Mouse (Mus musculus) frontal cortex, postnatal 14 days (tissue): ENCODE results near the gene Phgdh.

ENCODE experiments used
- DNase-seq, 2 experiments: peaks; one replicate each; pipeline ENCODE4 v3.0.0; 2022; ENCODE audit warnings: low spot score in 2 of 2

Phgdh gene

DNA sequence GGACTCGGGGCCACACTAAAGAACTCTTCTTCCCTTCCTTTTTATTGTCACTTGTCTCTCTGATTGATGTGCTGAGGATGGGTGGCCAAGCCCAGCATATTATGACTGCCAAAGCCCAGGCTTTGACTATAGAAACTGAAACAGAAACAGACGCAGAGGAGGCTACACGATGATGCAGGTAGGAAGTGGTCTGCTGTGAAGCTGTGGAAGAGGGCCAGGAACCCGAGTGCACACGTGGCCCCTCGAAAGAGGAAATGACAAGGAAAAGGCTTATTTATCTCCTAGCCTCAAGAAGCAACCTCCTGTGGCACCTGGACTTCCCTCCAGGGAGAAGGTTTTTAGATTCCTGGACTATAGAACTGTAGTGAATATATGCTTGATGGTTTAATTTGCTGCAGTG is 8.3 kb upstream of the Phgdh start:
- DNase-seq: no peak

DNA sequence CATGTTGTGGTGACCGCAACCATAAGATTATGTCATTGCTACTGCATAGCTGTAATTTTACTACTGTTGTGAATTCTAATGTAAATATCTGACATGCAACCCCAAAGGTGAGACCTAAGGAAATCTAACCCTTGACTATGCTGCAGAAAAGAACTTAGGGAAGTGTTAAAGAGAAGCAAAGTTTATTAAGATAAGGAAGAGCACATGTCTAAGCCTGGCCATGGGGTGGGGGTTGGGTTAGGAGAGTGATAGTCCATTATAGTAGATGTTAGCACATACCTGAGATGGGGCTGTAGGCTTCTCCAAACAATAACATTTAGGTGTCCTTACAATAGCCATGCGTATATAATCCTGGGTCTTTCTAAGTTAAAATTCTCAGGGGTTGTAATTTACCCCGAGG is 3.4 kb upstream of the Phgdh start:
- DNase-seq: no peak

DNA sequence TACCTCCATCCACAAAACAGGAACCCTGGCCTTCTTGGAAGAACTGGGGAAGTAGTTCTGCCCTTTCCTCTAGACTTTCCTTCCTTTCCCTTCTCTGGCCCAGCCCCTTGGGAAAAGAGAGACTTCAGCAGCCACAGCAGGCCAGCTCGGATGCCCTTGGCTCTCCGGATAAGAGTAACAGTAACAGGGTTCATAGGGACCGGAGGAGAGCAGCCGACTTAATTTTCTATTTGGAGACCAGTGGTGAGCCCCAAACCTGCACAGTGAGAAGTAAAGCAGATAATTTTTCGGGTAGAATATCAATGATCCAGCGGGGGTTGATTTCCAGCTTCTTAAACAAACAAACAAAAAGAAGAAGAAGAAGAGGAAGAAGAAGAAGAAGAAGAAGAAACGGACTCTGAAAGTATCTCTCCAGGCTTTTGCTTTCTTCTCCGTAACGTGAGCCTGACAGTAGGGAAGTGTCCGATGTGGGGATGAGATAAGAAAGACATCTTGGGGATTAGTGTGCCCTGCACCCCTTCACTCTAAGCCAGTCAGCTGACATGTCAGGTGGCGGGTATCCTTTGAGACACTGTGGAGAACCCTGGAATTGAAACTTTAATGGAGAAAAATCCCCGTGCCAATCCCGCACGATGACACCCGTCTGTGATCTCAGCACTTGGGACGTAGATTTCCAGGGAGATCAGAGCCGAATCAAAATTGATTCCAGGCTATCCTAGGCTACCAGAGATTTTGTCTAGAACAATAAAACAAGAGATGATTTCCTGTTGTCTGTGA is 1.2 kb upstream of the Phgdh start:
- no peak for DNase-seq

DNA sequence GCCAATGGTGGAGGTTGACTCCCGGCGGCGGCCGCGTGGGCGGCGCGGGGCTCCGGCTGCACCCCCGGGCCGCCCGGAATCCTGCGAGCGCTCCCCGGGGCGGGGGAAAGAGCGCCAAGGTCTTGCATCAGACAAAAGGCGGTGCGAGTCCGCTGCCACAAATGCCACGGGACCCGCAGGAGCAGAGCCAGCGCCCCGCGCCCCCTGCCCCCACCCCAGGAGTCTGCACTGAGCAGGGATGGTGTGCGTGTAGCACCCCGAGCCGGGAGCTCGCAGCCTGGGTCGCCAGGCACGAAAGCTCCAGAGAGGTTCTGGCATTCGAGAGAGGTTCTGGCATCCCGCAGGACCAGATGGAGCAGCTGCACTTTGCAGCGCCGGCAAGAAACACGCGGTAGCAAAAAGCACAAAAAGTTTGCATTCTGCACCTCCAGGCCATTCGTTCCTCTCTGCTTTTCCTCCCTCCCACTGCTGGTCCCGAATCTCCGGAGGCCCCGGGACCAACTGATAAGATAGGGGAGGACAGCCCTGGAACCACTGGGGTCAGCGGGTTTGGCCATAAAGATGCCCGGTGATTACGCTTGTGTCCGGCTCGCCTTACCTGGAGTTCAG is 589 bp downstream of the Phgdh start:
- DNase-seq: peak in 1 of 2 experiments; percentile 27

DNA sequence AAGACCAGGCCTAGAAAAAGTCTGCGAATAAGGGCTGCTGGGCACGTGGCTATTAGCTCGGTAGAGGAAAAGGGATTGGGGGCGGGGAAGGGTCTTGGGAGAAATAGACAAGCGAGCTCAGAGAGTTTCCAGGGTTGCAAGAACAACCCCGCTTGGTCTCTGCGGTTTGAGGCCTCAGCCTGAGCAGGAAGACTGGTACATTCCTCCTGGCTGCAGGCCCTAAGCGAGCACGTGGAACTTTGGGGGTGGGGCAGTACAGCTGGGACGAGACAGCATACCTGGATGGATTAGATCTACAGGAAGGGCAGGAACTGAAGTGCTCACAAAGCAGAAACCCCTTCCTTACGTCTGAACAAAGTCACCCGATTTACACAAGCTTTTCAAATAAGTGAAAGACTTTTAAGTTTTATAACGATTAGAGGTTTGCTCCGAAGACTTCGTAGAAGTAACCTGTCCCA is 1.2 kb downstream of the Phgdh start:
- peak in 1 of 2 experiments; percentile 27 for DNase-seq

DNA sequence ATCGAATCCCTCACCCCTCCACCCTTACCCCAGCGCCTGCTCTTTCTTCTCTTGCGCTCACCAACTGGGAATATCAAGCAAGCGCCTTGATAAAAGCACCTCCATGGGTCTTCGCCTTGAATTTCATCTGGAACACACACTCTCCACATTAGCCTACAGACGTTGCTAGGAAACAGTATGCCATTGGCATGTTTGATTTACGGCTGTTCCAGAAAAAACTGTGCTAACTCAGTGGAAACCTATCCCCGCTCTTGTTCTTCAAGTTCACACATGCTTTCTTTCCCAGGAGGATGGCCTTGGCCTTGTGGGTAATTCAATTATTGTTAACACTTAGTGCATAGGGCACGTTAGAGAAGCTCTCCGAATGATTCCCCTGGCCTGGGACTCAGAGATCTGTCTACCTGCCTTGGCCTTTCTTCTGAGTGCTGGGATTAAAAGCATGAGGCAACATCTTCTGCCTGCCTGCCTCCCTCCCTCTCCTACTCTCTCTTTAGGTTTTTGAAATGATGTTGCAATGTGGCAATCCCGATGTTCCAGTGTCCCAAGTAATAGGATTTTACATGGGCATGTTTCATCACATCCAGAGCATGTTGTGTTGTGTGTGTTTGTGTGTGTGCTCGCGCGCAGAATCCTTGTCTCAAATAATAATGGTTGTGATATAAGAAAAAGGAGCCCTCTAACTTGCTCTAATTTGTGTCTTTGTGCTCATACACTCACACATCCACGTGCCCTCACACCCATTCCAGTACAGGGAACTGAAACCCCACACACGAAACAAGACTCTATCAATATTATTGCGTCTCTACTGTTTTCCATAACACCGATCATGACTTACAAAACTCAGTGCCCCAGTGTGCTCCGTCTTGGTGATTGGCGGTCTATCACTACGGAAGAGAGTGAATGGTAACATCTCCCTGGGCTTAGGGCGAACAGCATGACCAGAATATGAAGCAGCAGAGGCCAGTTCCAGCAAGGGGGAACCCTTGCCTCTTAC is 2.8 kb downstream of the Phgdh start:
- no peak for DNase-seq

DNA sequence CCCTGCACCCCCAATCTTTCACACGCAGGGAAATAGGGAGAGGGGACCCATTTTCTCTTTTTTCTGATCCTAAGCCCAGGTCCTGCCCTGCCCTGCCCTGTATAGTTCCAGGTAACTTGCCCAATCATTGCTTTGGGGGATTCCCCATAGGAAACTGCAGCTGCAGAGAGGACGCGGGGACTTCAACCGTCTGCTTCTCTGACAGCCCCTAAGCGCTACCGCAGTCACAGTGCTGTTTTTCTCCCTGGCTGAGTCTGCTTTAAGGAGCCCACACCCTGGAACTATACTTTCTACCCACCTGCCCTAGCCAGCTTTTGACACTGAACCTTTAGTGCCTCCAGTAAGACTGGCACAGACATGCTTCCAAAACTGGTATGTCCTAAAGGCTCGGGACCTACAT is 3.9 kb downstream of the Phgdh start:
- no peak for DNase-seq

DNA sequence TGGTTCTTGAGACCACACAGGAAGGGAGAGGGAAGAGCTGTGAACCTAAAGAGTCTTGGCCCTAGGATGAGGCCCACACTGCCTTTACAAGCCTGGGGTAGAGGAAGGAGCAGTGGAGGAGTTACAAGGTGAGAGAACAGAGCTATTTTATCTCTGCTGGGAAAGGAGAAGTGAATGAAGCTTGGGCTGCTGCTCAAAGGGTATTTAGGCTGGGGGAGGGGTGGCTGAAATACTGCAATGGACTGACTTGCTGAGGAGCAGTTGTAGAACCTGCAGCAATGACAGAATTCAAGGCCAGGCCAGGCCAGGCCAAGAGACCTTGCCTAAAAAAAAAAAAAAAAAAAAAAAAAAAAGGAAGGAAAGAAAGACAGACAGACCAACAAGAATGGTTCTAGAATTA is 4.5 kb downstream of the Phgdh start:
- DNase-seq: no peak

DNA sequence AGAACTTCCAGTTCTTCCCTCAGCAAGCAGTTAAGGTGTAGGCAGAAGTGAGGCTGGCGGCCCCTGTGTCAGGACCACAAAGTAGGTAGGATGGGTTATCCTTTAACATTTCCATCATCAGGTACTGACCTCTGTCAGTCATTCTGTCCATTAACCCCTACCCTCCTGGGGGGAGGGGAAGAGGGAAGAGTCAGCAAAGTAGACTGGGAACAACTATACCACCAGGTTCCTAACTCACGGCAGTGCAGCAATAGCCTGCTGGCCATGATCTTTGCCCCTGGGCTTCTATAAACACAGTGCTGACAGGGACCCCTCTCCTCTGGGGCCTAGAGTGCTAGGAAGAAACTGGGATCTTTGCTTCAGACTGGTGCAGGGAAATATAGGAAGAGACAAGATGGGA is 5.8 kb downstream of the Phgdh start:
- no peak for DNase-seq

DNA sequence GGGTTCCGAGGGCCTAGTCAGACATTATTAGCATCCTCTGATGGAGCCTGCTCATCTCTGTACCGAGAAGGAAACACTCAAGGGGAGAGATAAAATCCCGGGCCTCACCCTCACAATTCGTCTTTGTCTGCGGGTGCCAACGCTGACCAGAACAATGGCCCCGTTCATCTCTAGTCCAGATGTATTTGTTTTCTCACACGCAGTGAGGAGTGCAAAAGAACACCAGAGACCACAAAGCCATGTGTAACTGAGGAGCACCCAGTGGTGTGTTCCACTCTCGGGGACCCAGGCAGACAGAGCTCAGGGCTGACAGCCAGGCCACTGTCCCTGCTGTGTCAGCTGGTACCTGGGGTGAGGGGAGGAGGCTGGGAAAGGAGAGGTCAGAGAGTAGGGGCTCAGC is 15.6 kb downstream of the Phgdh start:
- DNase-seq: no peak

DNA sequence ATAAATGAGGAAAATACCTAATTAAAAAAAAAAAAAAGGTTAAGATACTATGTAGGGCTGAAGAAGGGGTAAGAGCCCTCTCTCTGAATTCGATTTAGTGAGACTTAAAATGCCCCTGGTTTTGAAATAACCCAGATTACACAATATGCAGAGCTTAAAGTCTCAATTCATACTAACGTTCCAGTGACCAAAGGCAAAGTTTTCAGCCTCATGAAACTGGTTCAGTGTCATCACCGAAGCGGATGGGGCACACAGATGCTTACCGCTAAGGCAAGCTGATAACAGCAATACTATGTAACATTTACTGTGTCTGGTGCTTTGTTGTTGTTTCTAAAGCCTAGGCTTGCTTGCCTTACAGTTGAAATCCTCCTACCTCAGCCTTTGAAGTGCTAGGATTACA is 17.6 kb downstream of the Phgdh start:
- DNase-seq: no peak

DNA sequence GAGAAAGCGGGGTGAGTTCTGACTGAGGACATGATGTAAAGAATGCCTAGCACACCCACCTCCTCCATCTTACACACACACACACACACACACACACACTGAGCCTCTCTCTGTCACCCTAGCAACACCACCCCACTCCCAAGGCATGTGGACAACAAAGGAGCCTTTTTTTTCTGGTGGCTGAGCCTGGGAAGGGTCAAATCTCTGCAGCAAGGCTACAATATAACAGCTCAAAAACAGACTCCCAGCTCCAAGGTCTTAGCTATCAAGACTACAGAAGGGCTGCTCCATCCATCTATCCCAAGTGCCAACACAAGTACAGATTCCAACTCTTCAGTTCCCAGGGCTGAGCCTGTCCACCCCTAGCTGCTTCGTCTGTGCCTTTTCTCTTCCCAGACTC is 20.6 kb downstream of the Phgdh start:
- DNase-seq: no peak

DNA sequence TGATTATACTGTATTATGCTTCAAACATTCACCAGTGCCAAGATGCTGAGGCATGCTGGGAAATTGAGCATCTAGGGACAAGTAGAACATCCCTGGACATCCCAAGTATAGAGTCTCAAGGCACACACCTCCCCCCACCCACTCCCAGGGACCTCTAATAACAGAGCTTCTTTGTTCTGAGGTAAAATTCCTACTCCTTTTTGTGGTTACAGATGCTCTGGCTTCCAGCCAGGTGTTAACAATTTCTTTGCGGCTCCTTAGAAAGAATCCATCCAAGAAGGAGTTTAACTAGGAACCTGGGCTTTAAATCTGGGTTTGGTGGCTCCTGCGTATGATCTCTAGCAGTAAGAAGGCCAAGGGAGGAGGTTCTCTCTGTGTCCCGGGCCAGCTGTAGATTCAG is 22.6 kb downstream of the Phgdh start:
- DNase-seq: no peak

DNA sequence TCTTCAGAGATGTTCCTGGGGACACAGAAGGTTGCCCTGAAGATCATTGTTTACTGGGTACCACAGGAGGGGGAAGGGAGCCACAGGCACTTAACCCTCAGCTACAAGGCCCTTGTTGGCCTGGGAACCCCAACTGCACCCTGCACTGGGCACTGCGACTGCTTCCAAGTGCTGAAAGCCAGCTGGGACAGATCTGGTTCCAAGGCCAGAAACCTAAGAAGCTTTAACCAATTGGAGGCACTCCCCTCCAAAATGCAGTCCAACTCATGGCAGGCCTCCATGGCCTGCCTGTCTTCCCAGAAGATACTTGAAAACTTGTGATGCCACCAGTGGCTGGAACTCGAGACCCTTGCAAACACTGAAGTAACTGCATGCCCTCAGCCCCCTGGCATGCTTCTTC is 24.6 kb downstream of the Phgdh start:
- DNase-seq: no peak

DNA sequence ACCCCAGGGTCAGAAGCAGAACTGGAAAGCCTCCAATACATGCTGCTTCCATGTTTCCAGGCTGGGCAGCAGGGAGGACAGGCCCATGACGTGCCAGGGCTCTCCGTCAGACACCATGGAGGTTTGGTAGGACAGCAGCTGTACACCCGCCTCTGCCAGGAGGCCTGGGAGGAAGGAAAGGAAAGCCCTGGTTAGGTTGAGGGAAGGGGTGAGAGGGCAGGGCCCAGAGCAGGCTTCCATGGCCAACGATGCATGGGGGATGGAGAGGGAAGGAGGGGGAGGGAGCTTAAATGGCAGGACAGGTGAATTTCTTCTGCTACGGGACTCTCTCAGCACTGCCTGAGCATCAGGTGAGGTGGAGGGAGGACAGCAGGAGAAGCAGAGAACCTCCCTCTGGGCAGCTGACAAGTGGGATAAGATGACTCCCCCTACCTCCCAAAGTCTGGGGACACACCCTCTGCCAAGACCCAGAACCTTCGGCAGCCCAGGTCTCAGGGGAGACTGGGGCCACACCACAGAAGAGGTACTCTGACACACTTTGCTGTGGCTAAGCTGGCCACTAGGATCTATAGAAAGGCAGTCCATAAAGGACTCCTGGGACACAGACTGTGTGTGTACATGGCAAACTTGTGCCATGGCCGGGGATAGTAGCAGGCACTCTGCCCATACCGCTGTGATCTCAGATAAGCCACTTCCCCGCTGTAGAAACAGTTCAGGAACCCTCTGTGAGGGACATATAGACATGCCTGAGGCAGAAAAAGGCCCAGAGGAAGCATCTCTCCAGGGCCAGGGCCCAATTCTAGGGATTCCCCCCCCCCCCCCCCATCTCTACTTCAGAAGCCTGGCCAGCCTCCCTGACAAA is 26.3 kb downstream of the Phgdh start:
- DNase-seq: no peak

DNA sequence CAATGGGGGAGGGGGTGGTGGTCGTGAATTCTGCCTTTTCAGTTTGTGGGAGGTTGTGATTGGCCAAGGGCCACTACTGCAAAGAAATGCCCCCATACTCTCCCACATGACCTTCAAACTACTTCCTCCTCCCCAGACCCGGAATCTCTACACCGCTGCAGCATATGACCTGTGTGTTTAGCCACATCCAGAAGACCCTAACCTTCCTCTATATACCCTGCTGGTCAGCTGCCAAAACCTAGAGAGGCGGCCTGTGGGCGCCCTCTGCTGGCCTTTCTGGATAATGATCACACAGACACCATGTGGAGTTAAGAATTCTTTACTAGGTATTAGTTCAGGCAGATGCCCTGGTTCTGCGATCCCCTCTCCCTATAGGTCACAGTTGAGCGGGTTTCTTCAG is 26.9 kb downstream of the Phgdh start:
- DNase-seq: peak; percentile 29 to 51

DNA sequence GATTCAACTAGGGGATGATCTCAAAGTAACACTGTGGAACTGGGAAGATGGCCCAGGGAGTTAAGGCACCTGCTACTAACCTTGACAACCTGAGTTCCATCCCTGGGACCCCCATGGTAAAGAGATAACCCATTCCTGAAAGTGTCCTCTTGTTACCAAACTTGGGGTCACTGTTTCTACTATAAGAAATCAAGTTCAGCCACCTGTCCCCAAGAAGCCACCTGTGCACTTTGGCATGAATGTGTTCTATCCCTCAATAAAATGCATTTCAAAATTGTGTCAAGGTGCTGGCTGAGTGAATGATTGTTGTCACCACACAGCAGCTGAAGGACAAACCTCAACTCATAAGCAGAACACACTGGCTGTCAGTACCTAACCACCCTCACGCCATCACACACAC is 29.3 kb downstream of the Phgdh start:
- DNase-seq: no peak

DNA sequence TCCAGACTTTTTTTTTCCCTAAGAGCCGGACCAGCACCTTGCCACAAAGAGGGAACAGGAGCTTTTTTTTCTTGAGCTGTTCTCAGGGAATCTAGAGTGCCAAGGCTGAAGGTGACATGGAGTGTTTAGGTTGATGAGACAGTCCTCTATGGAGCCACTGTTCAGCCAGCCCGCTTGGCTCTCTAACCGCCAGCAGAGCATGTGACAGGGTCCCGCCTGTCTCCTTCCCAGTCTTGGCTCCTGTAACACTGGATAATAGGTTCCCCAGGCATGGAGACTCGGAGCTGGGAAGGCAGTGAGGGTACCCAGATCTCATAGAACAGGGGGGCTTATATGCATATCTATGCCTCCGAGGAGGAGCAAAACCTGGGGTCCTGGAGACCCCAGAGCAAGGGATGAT is 31.2 kb downstream of the Phgdh start:
- no peak for DNase-seq

DNA sequence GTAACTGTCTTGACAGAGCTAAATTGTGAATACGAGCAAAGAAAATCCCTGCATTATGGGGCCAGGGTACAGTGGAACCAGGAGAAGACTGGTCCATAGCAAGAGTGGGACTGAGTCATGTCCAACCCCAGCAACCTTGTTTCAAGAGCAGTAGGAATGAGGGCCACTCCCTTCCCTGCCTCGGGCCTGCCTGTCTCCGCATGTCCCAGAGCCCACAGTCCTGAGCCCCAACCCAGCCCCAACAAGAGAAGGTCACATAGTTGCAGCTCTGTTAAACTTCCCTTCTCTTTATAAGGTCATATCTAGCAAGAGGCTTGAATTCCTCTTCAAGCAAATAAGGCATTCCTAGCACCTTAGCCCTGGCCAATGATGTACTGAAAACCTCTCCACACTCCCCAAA is 38.0 kb downstream of the Phgdh start:
- no peak for DNase-seq

DNA sequence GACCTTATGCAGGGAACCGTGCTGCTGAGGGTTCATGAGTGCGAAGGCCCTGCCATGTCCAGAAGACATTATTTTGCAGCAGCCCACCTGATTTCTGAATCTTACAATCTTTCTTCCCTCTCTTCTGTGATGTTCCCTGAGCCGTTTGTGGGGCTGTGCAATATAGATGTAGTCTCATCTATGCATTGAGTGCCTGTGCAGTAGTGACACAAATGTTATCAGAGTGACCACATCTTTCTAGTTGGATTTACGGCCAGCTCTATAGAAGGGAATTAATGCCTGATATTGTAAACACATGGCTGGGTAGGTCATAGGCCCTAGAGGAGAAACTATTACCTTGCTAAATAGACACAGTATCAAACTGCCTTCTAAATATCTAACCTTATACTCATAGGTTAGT is 39.5 kb downstream of the Phgdh start:
- DNase-seq: no peak

DNA sequence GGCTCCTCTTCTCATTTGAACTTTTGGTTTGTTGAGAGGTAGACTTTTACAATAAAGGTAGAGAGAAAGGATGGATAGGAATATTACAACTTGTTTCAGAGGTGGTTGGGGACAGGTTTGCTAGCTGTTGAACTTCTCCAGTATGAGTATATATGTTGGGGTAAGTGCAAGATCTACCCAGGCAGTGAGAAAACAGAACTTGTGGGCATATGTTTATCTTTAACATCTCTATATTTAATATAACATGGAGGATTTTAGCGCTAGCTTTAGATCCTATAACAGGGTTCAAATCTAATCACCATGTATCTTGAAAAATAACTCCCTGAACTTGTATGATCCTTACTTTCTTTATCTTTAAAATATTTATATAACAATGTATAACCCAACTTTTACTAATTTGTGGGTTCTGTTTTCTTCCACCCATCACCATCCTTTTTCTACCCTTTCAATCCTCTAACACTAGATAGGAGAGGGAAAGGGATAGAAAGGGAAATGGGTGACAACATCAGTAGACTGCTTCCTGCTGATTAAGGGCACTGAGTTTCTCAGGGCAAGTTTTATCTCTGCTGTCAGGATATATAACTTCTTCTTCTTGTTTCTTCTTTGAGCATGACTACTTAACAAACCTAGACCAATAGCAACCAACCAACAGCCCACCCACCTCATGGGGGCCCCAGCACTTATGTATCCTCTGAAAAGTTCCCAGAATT is 40.2 kb downstream of the Phgdh start:
- DNase-seq: no peak
